Mouse (Mus musculus) gastrocnemius, postnatal 36 days (tissue): ENCODE measurements around the gene Chaf1a. TPM values are rescaled to one million over a fixed set of nuclear protein-coding genes. Genes with fewer than 3 reads are reported as not detected.

Experiments
- DNase-seq, 2 experiments: peaks; one replicate each; pipeline ENCODE4 v3.0.0; 2022
- intact Hi-C: fragments of 180-260 bp; cut with DNase I; formaldehyde crosslinking; loops from one replicate; pipeline ENCODE4 v1.15.1; 2025
- long read RNA-seq, 2 experiments: library from polyadenylated mRNA; stranded (forward); transcript quantifications; one replicate each; pipeline ENCODE4 v2.0.0; 2021
- total RNA-seq, 2 experiments: library from RNA; stranded (reverse); gene quantifications; 2 replicates each; pipeline ENCODE4 v1.2.3; 2021

Gene Chaf1a
- total RNA-seq = 1 to 10 TPM; 1.3 to 1.4 TPM
- long read RNA-seq, experiment 1 = 0 reads
- long read RNA-seq, experiment 2, full-length matches to known transcripts = 1 of 2 reads
- long read RNA-seq, experiment 2, partial matches to known transcripts = 0 of 2 reads
- long read RNA-seq, experiment 2, other reads (novel, unspliced or antisense) = 1 of 2 reads

DNA sequence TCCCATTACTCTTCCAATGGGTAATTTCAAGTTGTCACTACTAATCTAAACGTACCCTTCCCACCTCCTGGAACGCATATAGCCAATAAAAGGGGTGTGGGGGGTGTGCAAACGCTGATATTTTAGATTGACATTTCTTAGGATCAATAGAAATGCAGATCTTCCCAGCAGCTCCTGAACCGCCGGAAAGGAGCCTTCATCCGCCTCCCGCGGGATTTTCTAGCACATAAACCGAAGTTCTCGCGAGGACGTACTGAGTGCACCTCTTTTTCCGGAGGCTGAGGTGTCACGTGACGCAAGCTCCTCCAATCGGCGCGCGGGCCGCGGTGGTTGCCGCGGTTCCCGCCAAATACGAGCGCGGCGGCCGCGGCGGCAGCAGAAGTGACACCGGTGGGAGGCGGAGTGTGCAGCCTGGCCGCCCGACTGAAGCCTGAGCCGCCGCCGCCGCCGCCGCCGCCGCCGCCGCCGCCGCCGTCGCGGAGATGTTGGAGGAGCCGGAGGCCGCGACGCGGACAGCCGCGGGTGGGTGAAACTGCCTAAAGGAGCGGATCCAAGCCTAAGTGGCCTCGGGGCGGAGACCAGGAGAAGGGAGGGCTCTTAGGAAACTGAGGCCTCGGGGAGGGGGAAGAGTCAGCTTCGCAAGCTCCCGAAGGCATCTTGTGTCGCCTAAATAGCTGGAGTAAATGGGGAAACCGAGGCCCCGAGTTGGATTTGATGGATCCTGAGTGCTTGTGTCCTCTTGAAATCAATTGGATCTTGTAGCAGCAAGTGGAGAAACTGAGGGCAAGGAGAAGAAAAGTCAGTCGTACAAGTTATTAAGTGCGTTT, at the start of gene Chaf1a:
Gene Chaf1a, plus strand, starts transcription at position 410 of the 827 bp plus-strand sequence.
- intact Hi-C loops = no loop called here
- DNase-seq = peak; percentile 89 to 95

GRCm38 (mm10) chr17:55996007-55996406, 44.2 kb upstream of the Chaf1a start:
- intact Hi-C loops = no loop called here
- peak in 1 of 2 experiments; percentile 34 for DNase-seq

DNA sequence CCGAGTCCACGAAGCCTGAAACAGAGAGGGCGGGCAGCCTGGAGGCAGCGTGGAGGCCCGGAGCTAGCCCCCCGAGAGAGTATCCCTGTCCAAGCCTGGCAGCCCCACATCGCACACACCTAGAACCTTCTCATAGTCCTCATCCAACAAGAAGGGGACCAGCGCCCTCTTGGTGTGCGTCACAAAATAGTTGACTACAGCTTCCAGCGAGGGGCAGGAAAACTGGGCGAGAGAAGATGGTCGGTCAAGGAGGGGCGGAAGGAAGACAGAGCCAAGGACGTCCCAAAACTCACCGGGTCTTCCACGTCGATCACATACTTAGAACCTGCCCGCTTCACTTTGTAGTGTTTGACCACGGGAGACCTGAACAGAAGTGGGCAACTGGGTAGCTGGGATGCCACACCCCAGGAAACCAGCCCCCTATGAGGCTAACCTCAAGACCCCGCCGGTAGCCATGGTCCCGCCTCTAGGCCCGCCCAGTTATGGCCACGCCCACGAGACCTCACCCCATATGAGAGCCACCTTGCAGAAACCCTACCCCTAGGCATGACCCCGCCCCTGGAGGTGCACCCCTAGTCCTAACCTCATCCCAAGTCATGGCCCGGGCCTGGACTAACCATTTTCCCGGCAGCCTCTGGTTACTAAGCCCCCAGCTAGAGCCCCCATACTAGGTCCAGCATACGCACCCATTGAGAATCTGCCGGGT, 40.3 kb upstream of the Chaf1a start:
- intact Hi-C loops = no loop called here
- no peak for DNase-seq

- intact Hi-C loops = no loop called here
- no peak for DNase-seq
Measured at GRCm38 (mm10) chr17:56003000-56003399, 37.2 kb upstream of the Chaf1a start.

GRCm38 (mm10) chr17:56005415-56006061, 34.7 kb upstream of the Chaf1a start, which contains the start of the genes Stap2 and Mpnd:
TSS of gene Stap2 (minus strand) at chr17:56005584.
TSS of gene Mpnd (plus strand) at chr17:56005711.
- DNase-seq = no peak
- intact Hi-C loops = no loop called here

- intact Hi-C loops = no loop called here
- DNase-seq = no peak
Measured at GRCm38 (mm10) chr17:56006956-56007355, 33.3 kb upstream of the Chaf1a start.

DNA sequence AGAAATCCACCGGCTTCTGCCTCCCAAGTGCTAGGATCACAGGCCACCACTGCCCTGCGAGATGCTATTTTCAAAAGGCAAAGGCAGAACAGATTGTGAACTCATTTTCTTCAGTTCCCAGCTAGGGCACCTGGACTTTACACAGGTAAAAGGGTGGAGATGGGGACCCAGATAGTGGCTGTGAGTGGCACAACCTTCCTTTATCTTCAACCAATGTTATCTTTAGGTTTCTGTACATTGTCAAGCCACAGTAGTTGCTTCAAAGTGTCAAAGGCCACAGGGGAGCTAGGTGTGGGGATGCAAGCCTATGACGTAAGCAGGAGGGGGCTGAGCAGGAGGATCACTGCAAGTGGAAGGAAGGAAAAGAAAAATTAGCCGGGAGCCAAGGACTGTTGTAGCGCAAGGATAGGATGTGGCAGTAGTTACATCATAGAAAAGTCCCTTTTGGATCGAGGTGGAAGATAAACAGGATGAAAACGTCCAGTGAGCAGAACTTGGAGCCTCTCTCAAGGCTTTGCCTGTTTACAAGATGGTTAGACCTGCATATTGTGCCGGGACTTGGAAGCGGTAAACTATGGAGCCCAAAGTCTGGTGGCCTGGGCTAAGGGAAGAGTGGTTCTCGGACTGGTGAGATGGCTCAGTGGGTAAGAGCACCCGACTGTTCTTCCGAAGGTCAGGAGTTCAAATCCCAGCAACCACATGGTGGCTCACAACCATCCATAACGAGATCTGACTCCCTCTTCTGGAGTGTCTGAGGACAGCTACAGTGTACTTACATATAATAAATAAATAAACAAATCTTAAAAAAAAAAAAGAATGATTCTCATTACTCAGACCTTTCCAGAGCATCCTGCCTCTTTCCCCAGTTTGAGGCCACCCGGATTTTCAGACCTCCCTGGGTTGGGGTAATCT, 32.5 kb upstream of the Chaf1a start:
- DNase-seq = no peak
- intact Hi-C loops = no loop called here

- intact Hi-C loops = no loop called here
- peak; percentile 81 to 90 for DNase-seq
Measured at GRCm38 (mm10) chr17:56008356-56009087, 31.7 kb upstream of the Chaf1a start.

GRCm38 (mm10) chr17:56009088-56009961, 30.9 kb upstream of the Chaf1a start:
- intact Hi-C loops = no loop called here

DNA sequence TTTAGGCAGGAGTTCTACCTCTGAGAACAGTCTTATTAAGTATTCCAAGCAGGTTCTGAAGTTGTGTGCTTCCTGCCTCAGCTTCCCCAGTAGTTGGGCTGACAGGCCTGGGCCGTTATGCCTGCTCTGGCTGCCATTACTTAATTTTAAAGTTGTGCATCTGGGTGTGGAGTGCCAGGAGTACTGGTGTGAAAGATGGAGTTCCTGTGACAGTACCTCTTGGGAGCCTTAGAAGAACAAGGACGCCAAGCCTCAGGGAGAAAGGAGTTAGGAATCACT, 30.3 kb upstream of the Chaf1a start:
- intact Hi-C loops = loop anchor here (1.0 kb wide), 1 partner anchor 35 kb away; no protein-coding TSS in a partner anchor
- no peak for DNase-seq

More at GRCm38 (mm10) chr17:56009088-56009961, 30.9 kb upstream of the Chaf1a start:
- peak; percentile 86 to 91 for DNase-seq

DNA sequence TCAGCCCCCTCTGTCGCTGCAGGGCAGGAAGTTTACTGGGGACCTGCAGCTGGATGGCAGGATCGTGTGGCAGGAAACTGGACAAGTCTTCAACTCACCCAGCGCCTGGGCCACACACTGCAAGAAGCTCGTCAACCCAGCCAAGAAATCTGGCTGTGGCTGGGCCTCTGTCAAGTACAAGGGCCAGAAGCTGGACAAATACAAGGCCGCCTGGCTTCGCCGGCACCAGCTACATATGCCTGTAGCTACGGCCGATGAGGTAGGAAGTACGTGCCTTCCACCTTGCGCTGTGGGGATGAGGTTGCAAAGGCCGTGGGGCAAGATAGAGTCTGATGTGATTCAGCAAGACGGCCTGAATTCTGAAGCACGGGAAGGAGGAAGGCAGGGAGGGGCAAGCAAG, 30.0 kb upstream of the Chaf1a start:
- DNase-seq = no peak
- intact Hi-C loops = loop anchor here (1.0 kb wide), 1 partner anchor 35 kb away; no protein-coding TSS in a partner anchor

DNA sequence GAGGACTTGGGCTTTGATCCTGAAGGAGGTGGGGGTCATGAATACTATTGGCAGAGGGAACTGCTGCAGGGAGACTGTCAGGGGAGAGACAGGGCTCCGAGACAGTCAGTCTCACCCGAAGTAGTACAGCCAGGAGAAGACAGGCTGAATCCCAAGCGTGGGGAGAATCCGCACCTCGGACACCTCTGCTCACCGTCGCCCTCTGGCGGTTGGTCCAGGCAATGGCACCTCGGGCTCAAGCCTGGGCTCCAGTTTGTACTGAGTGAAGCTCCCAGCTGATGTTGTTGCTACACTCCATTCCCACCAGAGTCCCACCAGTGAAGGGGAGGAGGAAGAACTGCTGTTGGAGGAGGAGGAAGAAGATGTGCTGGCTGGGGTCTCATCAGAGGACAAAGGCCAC, 29.6 kb upstream of the Chaf1a start:
- intact Hi-C loops = loop anchor here (1.0 kb wide), 1 partner anchor 35 kb away; no protein-coding TSS in a partner anchor
- DNase-seq = peak; percentile 76 to 81

DNA sequence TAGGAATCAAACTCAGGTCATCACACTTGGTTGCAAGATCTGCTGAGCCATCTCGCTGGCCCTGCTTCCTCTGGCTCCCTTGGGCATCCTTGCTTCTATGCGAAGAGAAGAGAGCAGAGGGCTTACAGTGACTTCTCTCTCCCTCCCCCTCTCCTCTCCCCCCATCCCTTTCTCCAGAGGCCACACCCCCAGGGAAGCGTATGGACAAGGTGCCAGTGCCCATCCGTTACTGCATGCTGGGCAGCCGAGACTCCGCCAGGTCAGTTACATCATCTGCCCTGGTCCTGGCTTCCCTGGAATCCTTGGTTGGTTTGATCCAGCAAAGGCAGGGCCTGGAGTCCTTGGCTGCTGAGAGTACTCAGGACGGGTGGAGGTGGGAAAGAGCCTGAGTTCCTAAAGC, 28.8 kb upstream of the Chaf1a start:
- no peak for DNase-seq
- intact Hi-C loops = no loop called here

DNA sequence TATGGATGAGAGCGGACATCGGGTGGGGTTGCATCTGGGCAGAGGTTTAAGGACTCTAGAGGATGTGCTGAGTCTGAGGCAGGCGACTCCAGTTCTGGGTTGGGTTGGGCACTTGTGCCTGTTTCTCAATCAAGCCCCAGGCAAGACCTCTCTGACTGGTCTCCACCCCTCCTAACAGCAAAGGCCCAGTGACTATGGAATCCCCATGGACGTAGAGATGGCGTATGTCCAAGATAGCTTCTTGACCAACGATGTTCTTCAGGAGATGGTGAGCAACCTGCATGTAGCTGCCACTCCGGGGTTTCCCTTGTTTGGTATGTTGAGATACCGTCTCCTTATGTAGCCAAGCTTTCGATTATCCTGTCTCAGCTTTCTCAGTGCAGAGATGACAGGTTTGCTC, 24.9 kb upstream of the Chaf1a start:
- intact Hi-C loops = no loop called here
- DNase-seq = no peak

GRCm38 (mm10) chr17:56016382-56016781, 23.9 kb upstream of the Chaf1a start:
- DNase-seq = no peak
- intact Hi-C loops = no loop called here

DNA sequence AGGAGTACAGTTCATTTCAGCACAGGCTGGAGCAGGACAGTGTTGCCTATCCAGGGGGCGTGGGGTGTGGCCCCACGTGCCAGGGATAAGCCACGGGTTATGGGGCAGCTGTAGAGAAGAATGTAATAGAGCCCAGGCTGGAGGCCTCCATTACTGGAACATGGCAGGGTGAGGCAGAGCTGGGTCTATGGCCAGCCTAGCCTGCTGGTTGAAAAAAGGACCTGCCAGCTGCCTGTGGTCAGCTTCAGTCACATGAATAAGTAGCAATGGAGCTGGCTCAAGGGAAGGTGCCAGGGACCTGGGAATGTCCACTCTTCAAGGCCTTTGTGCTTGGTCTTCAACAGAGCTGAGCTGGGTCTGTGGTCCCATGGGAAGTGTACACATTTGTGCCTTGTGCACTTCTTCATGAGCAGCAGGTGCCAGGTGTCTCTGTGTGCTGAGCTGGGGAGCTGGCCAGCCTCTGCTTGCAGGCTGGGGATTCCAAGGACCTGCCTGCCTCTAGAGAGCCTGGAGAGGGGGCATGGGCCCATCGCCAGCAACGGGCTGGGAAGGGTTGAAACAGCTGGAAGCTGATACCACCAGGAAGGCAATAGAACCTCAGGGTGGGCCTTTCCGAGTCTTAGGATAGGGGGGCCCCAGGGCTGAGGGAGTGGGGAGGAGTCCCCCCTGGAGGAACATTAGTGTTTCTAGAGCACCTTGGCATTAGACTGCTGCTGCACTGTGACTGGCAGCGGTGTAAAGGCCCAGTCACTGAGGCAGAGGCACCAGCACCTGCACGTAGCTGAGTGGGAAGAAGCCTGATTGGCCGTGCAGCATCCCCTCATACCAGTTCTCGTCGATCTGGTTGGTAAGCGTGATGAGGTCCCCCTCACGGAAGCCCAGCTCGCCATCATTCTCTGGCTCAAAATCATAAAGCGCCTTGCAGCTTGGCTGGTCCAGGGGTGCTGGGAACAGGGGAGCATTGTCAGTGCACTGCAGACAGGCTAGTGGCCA, 23.1 kb upstream of the Chaf1a start:
- DNase-seq = no peak

DNA sequence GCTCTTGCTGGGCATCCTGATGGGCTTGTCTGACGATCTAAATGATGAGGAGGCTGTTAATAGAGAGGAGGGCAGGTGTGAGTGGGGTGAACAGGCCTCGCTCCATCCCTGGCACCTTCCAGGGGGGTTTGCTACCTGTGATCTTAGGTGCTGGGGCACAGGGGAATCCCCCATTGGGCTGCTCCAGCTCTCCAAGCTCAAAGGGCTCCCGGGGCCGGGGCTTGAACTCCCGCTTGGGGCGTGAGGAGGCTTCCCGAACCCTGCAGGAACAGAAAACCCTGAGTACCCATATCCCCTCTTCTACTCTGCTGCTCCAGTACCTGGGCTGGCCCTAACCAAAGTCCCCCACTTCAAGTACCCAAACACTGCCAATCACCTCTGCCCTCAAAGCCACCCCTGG, 22.4 kb upstream of the Chaf1a start:
- peak in 1 of 2 experiments; percentile 14 for DNase-seq
- intact Hi-C loops = no loop called here

More for the DNA sequence above, 23.1 kb upstream of the Chaf1a start:
- intact Hi-C loops = no loop called here
